Mouse (Mus musculus) forebrain, embryonic 14.5 days (tissue): ENCODE measurements around the gene Hacd2. TPM values are rescaled to one million over a fixed set of nuclear protein-coding genes. Genes with fewer than 3 reads are reported as not detected.
A peak's percentile ranks its signal among the peaks of the same experiment; 100 is the strongest.

ENCODE experiments used
- ATAC-seq: fragments of 200-750 bp; cut with Nextera tagmentation; 2 replicates; pipeline ENCODE4 v1.8.0; 2017; ENCODE audit warnings: mild to moderate bottlenecking, moderate library complexity
- DNase-seq: peaks from one replicate; pipeline ENCODE4 v3.0.0-alpha.2; 2015; ENCODE audit warnings: low spot score
- H3K27ac ChIP-seq: fragments of 300-500 bp; sonication (generic); 2 replicates; pipeline ENCODE4 v1.5.1; 2014; ENCODE audit warnings: low read depth, mild to moderate bottlenecking, control low read depth, low read length, moderate library complexity
- H3K27me3 ChIP-seq: fragments of 300-500 bp; sonication (generic); replicated peaks from 2 replicates; pipeline ENCODE4 v1.6.1; 2014; ENCODE audit warnings: low read length, control low read depth, mixed read lengths; ENCODE audit not compliant: control insufficient read depth, insufficient read depth
- H3K36me3 ChIP-seq: fragments of 300-500 bp; sonication (generic); 2 replicates; pipeline ENCODE4 v1.6.1; 2014; ENCODE audit warnings: low read length, control low read depth; ENCODE audit not compliant: control insufficient read depth, insufficient read depth
- H3K4me1 ChIP-seq: fragments of 300-500 bp; sonication (generic); 2 replicates; pipeline ENCODE4 v1.6.1; 2014; ENCODE audit warnings: antibody characterized with exemption, low read length, control low read depth; ENCODE audit not compliant: control insufficient read depth, insufficient read depth
- H3K4me2 ChIP-seq: fragments of 300-500 bp; sonication (generic); 2 replicates; pipeline ENCODE4 v1.6.1; 2014; ENCODE audit warnings: mild to moderate bottlenecking, control low read depth, low read length
- H3K4me3 ChIP-seq: fragments of 300-500 bp; sonication (generic); 2 replicates; pipeline ENCODE4 v1.5.1; 2014; ENCODE audit warnings: low read depth, low read length, control low read depth
- H3K9ac ChIP-seq: fragments of 300-500 bp; sonication (generic); 2 replicates; pipeline ENCODE4 v1.6.1; 2014; ENCODE audit warnings: mild to moderate bottlenecking, low read length, control low read depth, moderate library complexity
- H3K9me3 ChIP-seq: fragments of 300-500 bp; sonication (generic); replicated peaks from 2 replicates; pipeline ENCODE4 v1.6.1; 2016; ENCODE audit warnings: low read length, control low read depth, mixed read lengths; ENCODE audit not compliant: control insufficient read depth
- WGBS: fragments of 180-500 bp; shearing (Covaris S2); extraction: QIAGEN DNeasy Blood & Tissue Kit; methylation state at CpG from one replicate; pipeline ENCODE4 v1.1.7; 2014; 5-methylcytosine and 5-hydroxymethylcytosine counted together
- polyA plus RNA-seq: library from polyadenylated mRNA; unstranded; fragments of >200 nt; fragmentation: Nextera tagmentation; extraction: Ambion mirVana; gene quantifications from 2 replicates; pipeline ENCODE4 v1.2.1, GENCODE M21; 2014

Hacd2 gene
- polyA plus RNA-seq, 1 experiment from 2014 or later: 32.1 TPM

DNA sequence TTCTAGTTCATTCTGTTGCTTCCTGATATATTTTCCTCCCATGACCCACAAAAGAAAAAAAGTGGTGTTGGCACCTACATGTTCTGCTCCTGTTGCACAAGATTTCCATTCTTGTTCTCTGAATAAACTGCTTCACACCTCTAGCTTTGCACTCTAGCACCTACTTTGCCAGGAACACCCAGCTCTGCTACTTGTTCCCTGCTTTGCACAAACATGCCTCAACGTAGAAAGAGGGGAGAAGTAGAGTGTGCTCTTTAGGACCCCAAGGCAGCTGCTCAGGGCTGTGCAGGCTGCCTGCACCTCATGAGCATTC lies 32.9 kb downstream of the Hacd2 start:
- Histone ChIP-seq H3K36me3 (peaks cover 8% of the 10 kb centered on the region; the same call in 1 of the 2 replicates), H3K9ac (no peak overlapping the region), H3K4me1 (no peaks in the 10 kb centered on the region), H3K27ac (no peak overlapping the region), H3K9me3 (no peaks in the 10 kb centered on the region), H3K27me3 (no peaks in the 10 kb centered on the region), H3K4me3 (no peak overlapping the region), H3K4me2 (no peak overlapping the region)
- DNase-seq: no peak
- 90% methylated on average over 1 of the region's 1 CpGs for WGBS
- no peak for ATAC-seq

DNA sequence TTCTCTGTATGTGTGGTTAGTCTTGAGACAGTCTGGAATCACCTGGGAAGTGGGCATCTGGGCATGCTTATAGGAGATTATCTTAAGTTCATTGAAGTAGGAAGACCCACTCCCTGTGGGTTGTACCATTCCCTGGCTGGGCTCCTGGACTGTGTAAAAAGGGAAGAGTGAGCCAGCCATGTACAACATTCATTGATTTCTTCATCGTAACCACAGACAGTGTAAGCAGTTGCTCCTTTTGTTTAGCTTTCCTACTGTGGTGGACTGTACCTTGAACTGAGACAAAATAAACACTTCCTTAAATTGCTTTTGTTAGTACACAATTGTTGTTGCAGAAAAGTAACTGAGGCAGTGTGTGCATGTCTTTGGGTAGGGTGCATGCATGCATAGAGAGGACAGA lies 33.6 kb downstream of the Hacd2 start:
- H3K36me3 ChIP-seq: 0 out of 2 replicates have a peak, but pooled peaks cover 3% of the 10 kb centered on the region
- WGBS: 91% methylated on average over 1 of the region's 1 CpGs
- no peaks in the 10 kb centered on the region for H3K9me3 ChIP-seq
- ATAC-seq (no peak), DNase-seq (no peak)
- no peak overlapping the region for H3K9ac ChIP-seq
- no peaks in the 10 kb centered on the region for H3K4me1 ChIP-seq
- H3K4me3 ChIP-seq: no peak overlapping the region
- H3K4me2 ChIP-seq: no peak overlapping the region
- no peaks in the 10 kb centered on the region for H3K27me3 ChIP-seq
- no peak overlapping the region for H3K27ac ChIP-seq

DNA sequence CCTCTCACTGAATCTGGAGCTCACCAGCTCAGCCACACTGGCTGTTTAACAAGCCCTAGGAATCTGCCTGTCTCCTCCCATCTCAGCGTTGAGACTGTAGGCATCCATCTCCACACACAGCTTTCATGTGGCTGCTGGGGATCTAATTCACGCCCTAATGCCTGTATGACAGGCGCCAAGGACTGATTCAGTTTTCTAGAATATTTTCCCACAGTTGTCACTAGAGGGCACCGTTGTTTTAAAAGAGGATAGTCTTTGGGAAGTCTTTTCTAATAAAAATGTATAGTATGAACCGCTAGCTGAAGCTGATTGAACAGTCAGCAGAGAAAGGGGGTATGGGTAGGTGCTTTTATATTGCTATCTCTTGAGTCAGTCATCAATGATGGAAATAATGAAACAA lies 34.1 kb downstream of the Hacd2 start:
- Histone ChIP-seq H3K9ac (no peak overlapping the region), H3K36me3 (0 out of 2 replicates have a peak, but pooled peaks cover 3% of the 10 kb centered on the region), H3K9me3 (no peaks in the 10 kb centered on the region), H3K4me3 (no peak overlapping the region), H3K4me1 (no peaks in the 10 kb centered on the region), H3K4me2 (no peak overlapping the region), H3K27me3 (no peaks in the 10 kb centered on the region), H3K27ac (no peak overlapping the region)
- peak; percentile 58; the same call in 1 of the 2 replicates for ATAC-seq
- WGBS: 24% methylated on average over 5 of the region's 5 CpGs
- peak; percentile 89 for DNase-seq

DNA sequence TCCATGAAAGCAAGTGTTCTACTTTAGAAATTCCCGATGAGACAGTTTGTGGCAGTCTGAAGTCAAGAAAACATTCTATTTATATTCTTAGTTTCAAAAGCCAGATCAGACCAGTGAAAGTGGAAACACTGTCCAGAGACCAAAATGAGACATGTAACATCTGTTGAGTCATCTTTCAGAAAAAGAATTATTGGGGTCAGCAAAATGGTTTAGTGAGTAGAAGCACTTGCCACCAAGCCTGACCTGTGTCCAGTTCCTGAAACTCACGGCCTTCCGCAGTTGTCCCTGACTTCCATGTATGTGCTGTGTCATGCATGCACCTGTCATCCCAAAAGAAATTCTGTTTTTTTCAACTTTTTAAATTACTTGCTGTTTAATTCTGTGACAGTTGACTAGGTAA lies 34.6 kb downstream of the Hacd2 start:
- H3K27ac ChIP-seq: no peak overlapping the region
- no peak overlapping the region for H3K9ac ChIP-seq
- DNase-seq (no peak), ATAC-seq (no peak)
- no peak overlapping the region for H3K4me2 ChIP-seq
- 0 out of 2 replicates have a peak, but pooled peaks cover 3% of the 10 kb centered on the region for H3K36me3 ChIP-seq
- no peak overlapping the region for H3K4me3 ChIP-seq
- WGBS: 95% methylated on average over 3 of the region's 3 CpGs
- H3K9me3 ChIP-seq: no peaks in the 10 kb centered on the region
- no peaks in the 10 kb centered on the region for H3K27me3 ChIP-seq
- no peaks in the 10 kb centered on the region for H3K4me1 ChIP-seq

DNA sequence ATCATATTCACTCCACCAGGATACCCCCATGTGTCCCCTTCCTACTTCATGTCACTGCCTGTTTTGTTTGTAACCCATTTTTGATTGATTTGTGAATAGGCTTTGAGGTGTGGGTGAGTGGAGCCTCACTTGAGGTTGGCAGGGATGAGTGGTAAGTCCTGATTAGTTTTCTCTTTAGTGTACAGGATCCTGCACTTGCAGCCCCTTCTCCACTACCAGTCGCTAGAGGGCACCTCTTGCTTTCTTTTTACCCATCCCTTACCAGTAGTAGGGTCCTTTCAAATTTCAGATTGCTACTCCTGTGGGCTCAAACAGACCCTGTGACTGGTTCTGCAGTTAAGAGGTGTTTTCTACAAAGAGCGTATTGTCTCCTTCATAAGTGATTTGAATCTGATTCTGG lies 38.8 kb downstream of the Hacd2 start:
- Histone ChIP-seq H3K4me1 (no peaks in the 10 kb centered on the region), H3K27ac (no peak overlapping the region), H3K36me3 (0 out of 2 replicates have a peak, but pooled peaks cover 8% of the 10 kb centered on the region), H3K9me3 (no peaks in the 10 kb centered on the region), H3K9ac (no peak overlapping the region), H3K27me3 (no peaks in the 10 kb centered on the region), H3K4me2 (no peak overlapping the region), H3K4me3 (no peak overlapping the region)
- 52% methylated on average over 2 of the region's 2 CpGs for WGBS
- no peak for ATAC-seq
- DNase-seq: peak; percentile 51

DNA sequence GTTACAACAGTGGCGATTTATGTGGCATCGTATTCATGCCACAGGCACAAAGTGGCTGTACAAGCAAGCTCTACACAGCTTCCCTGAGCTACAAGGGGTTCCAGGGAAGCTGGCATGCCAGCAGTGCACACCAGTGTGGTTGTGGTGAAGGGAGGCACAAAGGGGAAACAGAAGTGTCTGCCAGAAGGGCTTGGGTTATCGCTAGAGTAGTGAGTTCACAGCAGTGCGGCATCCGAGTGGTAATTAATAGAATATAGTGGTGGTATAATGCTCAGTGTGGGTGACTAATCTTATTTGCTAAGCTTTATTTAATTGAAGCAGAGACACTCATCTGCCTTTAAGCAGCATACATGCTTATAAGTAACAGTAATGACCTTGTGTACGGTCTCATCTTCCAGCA lies 43.5 kb downstream of the Hacd2 start:
- no peak overlapping the region for H3K4me3 ChIP-seq
- no peaks in the 10 kb centered on the region for H3K4me1 ChIP-seq
- H3K36me3 ChIP-seq: 0 out of 2 replicates have a peak, but pooled peaks cover 8% of the 10 kb centered on the region
- no peaks in the 10 kb centered on the region for H3K9me3 ChIP-seq
- H3K9ac ChIP-seq: no peak overlapping the region
- no peak overlapping the region for H3K27ac ChIP-seq
- H3K4me2 ChIP-seq: no peak overlapping the region
- H3K27me3 ChIP-seq: no peaks in the 10 kb centered on the region
- ATAC-seq (no peak), DNase-seq (peak; percentile 19)
- 57% methylated on average over 6 of the region's 6 CpGs for WGBS

DNA sequence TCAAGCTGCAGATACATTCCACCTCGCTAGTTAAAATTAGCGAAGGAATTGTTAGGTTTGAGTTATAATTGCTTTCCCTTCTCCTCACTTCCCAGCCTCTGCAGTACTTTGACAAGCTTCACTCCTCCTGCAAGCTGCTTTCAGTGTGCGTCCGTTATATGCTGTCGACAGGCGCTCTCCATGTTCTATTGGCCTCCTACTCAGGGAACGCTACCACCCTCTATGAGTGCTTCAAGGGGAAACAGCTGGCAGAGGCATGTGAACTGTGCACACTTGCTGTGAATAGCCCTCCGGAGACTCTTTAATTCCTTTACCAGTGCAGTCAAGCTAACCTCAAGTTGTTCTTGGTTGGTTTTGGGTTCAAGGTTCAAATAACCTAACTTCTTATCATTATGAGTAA lies 44.9 kb downstream of the Hacd2 start:
- Histone ChIP-seq H3K9ac (no peak overlapping the region), H3K9me3 (no peaks in the 10 kb centered on the region), H3K4me3 (no peak overlapping the region), H3K4me1 (no peaks in the 10 kb centered on the region), H3K27me3 (no peaks in the 10 kb centered on the region), H3K4me2 (no peak overlapping the region), H3K27ac (no peak overlapping the region), H3K36me3 (0 out of 2 replicates have a peak, but pooled peaks cover 6% of the 10 kb centered on the region)
- 29% methylated on average over 8 of the region's 8 CpGs for WGBS
- ATAC-seq (no peak), DNase-seq (peak; percentile 21)

DNA sequence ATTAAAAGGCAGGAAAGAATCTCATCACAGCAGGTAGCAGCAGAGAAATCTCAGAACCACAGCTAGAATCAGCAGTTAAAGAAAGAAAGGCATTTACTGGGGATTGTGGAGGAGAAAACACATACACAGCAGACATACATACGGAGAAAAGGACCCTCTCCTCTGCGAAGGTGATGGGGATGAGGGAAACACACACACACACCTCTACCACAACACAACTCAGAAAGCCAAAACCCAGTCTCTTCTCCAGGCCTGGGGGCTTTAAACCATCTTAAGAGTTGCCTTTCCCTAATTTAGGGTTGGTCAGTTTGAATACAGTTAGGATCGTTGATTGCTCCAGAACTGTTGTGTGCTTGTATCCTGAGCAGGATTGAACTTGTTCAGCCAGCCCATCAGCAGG lies 45.4 kb downstream of the Hacd2 start:
- no peak for ATAC-seq
- H3K27me3 ChIP-seq: no peaks in the 10 kb centered on the region
- WGBS: 95% methylated on average over 3 of the region's 3 CpGs

DNA sequence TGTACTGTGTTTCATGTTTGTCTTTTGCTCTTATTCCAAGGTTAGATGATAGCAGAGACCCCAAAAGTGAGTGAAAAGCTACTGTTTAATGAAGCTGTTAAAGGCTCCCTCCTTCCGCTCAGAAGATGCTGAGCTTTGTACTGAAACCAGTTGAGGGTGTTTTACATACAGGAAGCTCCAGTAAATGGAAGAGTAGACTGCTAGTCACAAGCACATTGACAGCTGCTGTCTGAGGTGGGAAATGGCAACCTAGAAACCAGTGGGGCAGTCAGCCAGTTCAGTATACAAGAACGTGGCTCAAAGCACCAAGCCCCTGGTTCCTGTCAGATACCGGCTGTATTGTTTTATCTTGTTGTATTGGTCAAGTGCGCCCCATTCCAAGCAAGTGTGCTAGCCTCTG lies 46.7 kb downstream of the Hacd2 start:
- no peak overlapping the region for H3K4me2 ChIP-seq
- no peak overlapping the region for H3K4me3 ChIP-seq
- no peak for ATAC-seq
- DNase-seq: no peak
- WGBS: 90% methylated on average over 4 of the region's 4 CpGs
- no peaks in the 10 kb centered on the region for H3K9me3 ChIP-seq
- no peak overlapping the region for H3K27ac ChIP-seq
- no peaks in the 10 kb centered on the region for H3K4me1 ChIP-seq
- no peaks in the 10 kb centered on the region for H3K36me3 ChIP-seq
- no peaks in the 10 kb centered on the region for H3K27me3 ChIP-seq
- H3K9ac ChIP-seq: no peak overlapping the region

More for the DNA sequence above, 45.4 kb downstream of the Hacd2 start:
- no peaks in the 10 kb centered on the region for H3K4me1 ChIP-seq
- H3K36me3 ChIP-seq: 0 out of 2 replicates have a peak, but pooled peaks cover under 1% of the 10 kb centered on the region
- no peak overlapping the region for H3K4me3 ChIP-seq
- H3K9me3 ChIP-seq: no peaks in the 10 kb centered on the region
- H3K9ac ChIP-seq: no peak overlapping the region
- no peak overlapping the region for H3K4me2 ChIP-seq
- DNase-seq: no peak
- no peak overlapping the region for H3K27ac ChIP-seq
